Mouse (Mus musculus): ENCODE measurements around the gene Casq2.

DNA sequence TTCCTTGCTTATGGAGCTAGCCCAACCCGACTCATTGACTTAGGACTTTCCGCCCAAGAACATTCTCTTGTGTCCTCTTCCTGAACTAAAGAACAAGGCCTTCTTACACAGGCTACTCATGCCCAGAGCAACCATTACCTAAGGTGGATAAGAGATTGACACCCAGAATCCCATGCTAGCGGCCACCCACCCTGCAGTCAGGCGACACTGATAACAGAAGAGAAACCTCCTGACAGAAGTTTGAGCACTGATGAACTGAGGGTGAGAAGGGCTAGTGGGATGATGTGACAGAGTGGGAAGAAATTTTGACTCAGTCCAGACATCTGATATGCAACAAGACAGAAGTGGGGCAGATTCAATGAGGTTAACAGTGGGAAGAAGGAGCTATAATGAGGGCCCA, 58.2 kb downstream of the Casq2 start:
- TF ChIP-seq POLR2A (IDR thresholded peaks at IDR 0.05; ENCODE audit: borderline replicate concordance, low read depth, low read length): no peak
- TF ChIP-seq CTCF (IDR thresholded peaks at IDR 0.05; ENCODE audit: low read depth, low read length): no peak

All from bone marrow macrophage, adult 2 months (primary cell).